Mouse (Mus musculus) kidney, postnatal 36 days (tissue): Measurements from ENCODE around the gene Slco2a1.

ENCODE experiments used
- DNase-seq, 2 experiments: peaks; one replicate each; pipeline ENCODE4 v3.0.0; 2021 to 2022; ENCODE audit warnings: mixed read lengths in 2 of 2

Gene Slco2a1

GRCm38 (mm10) chr9:102988462-102988861, at the start of gene Slco2a1:
Slco2a1 (plus strand) TSS chr9:102988712.
- peak; percentile 86 to 88 for DNase-seq

GRCm38 (mm10) chr9:102942221-102942620, 46.3 kb upstream of the Slco2a1 start:
- no peak for DNase-seq

GRCm38 (mm10) chr9:102944891-102945290, 43.6 kb upstream of the Slco2a1 start:
- no peak for DNase-seq

GRCm38 (mm10) chr9:102946469-102947015, 42.0 kb upstream of the Slco2a1 start:
- no peak for DNase-seq

GRCm38 (mm10) chr9:102948706-102949105, 39.8 kb upstream of the Slco2a1 start:
- no peak for DNase-seq

- DNase-seq = peak in 1 of 2 experiments; percentile 8
Measured at GRCm38 (mm10) chr9:102951091-102951994, 37.2 kb upstream of the Slco2a1 start.

- no peak for DNase-seq
Measured at GRCm38 (mm10) chr9:102955866-102956265, 32.6 kb upstream of the Slco2a1 start.

GRCm38 (mm10) chr9:102958703-102959102, 29.8 kb upstream of the Slco2a1 start:
- no peak for DNase-seq

GRCm38 (mm10) chr9:102961356-102962092, 27.0 kb upstream of the Slco2a1 start:
- DNase-seq = no peak

- DNase-seq = no peak
Measured at GRCm38 (mm10) chr9:102962093-102962788, 26.3 kb upstream of the Slco2a1 start.

GRCm38 (mm10) chr9:102963321-102963720, 25.2 kb upstream of the Slco2a1 start:
- DNase-seq = no peak

GRCm38 (mm10) chr9:102964644-102965043, 23.9 kb upstream of the Slco2a1 start:
- no peak for DNase-seq

GRCm38 (mm10) chr9:102972393-102973050, 16.0 kb upstream of the Slco2a1 start:
- no peak for DNase-seq

GRCm38 (mm10) chr9:102975887-102976286, 12.6 kb upstream of the Slco2a1 start:
- no peak for DNase-seq

- no peak for DNase-seq
Measured at GRCm38 (mm10) chr9:102977090-102977489, 11.4 kb upstream of the Slco2a1 start.

GRCm38 (mm10) chr9:102977791-102978492, 10.6 kb upstream of the Slco2a1 start:
- peak; percentile 51 to 61 for DNase-seq

GRCm38 (mm10) chr9:102979011-102979700, 9.4 kb upstream of the Slco2a1 start:
- no peak for DNase-seq

- DNase-seq = peak; percentile 58 to 63
Measured at GRCm38 (mm10) chr9:102979956-102980355, 8.6 kb upstream of the Slco2a1 start.

- DNase-seq = peak in 1 of 2 experiments; percentile 26
Measured at GRCm38 (mm10) chr9:102980420-102980819, 8.1 kb upstream of the Slco2a1 start.

GRCm38 (mm10) chr9:102981791-102982190, 6.7 kb upstream of the Slco2a1 start:
- peak in 1 of 2 experiments; percentile 56 for DNase-seq

GRCm38 (mm10) chr9:102982376-102982775, 6.1 kb upstream of the Slco2a1 start:
- no peak for DNase-seq
